Mouse (Mus musculus) heart, adult 2 months (tissue): Measurements from ENCODE around the gene 4933424G06Rik.

Experiments
- CTCF ChIP-seq: fragments of 200-600 bp; IDR thresholded peaks from 2 replicates; pipeline ENCODE4 v1.8.1; 2022; ENCODE audit warnings: antibody characterized with exemption, mild to moderate bottlenecking, moderate library complexity
- POLR2A ChIP-seq: fragments of 200-500 bp; IDR thresholded peaks from 2 replicates; pipeline ENCODE4 v1.6.1; 2011; ENCODE audit warnings: mild to moderate bottlenecking, low read depth, low read length, control low read depth; ENCODE audit not compliant: insufficient read depth

GRCm38 (mm10) chr1:36780793-36781192 lies 70.8 kb downstream of the 4933424G06Rik start:
- TF ChIP-seq CTCF = no peak
- no peak for TF ChIP-seq POLR2A
